ENCODE assay signal across 26 mouse cellular contexts in the genomic region with DNA sequence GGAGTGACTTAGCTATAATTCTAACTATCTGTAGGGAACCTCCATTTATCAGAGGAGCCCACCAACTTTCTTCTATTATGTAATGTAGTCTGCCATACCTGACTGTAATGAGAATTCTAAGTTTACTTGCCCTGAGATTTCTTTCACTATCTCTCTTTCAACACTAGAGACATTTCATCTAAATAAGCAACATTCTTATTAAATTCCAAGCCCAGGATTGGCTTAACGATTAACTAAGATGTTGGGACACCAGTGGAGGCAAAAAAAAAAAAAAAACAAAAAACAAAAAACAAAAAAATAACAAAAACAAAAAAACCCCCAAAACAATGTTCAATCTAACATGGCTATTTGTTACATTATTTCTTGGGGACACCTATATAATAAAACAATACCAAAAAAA. TPM values are rescaled to one million over a fixed set of nuclear protein-coding genes. Genes with fewer than 3 reads are reported as not detected.
DNase-seq lines count a peak whose midpoint lies in the region; ATAC-seq and TF ChIP-seq lines count a peak whose summit lies in the region.
"Had no signal": no experiment of that assay in that cellular context is flagged by ENCODE, and none has a peak within 500 bp of the region (broad histone marks: within the 10 kb centered on the region; RNA-seq: fewer than 3 reads in every experiment).

No protein-coding gene starts in this region.

- no peaks in the 10 kb centered on the region for H3K27me3 ChIP-seq in kidney, adult 2 months (replicated peaks; ENCODE audit: control insufficient read depth, insufficient read depth, low read length)
- no peaks in the 10 kb centered on the region for H3K27me3 ChIP-seq in liver, adult 2 months (ENCODE audit: control insufficient read depth, insufficient read depth, low read length)
- no peaks in the 10 kb centered on the region for H3K27me3 ChIP-seq in liver, embryonic 14.5 days (ENCODE audit: control insufficient read depth, insufficient read depth, low read length)
- no peaks in the 10 kb centered on the region for H3K27me3 ChIP-seq in liver, embryonic 11.5 days (replicated peaks; ENCODE audit: control insufficient read depth, insufficient read depth, low read length)
- H3K27me3 ChIP-seq in MEL (ENCODE audit: control insufficient read depth in 1 of 2, insufficient read depth in 2 of 2, low read length in 2 of 2): no peaks in the 10 kb centered on the region
- H3K27me3 ChIP-seq: CH12.LX; embryonic facial prominence, embryonic 13.5 days; embryonic facial prominence, embryonic 15.5 days; forebrain, embryonic 13.5 days; forebrain, embryonic 15.5 days had no signal

- no peak for TF ChIP-seq POLR2A in kidney, adult 2 months (IDR thresholded peaks at IDR 0.05; ENCODE audit: low read depth, low read length)
- no peak for TF ChIP-seq POLR2A in liver, adult 2 months (IDR thresholded peaks at IDR 0.05; ENCODE audit: extremely low read depth, insufficient read depth, low read length)
- TF ChIP-seq POLR2A in MEL (IDR thresholded peaks at IDR 0.05; ENCODE audit: control insufficient read depth in 1 of 2, insufficient read depth in 1 of 2, low read depth in 1 of 2, low read length in 2 of 2, poor library complexity in 1 of 2): no peak

- H3K27ac ChIP-seq in kidney, adult 2 months (ENCODE audit: insufficient read depth, low read depth, low read length): no peak overlapping the region
- no peak overlapping the region for H3K27ac ChIP-seq in liver, adult 2 months (replicated peaks; ENCODE audit: insufficient read depth, low read depth, low read length)
- no peak overlapping the region for H3K27ac ChIP-seq in liver, embryonic 14.5 days
- no peak overlapping the region for H3K27ac ChIP-seq in liver, embryonic 11.5 days (ENCODE audit: low read depth, low read length)
- H3K27ac ChIP-seq in MEL (ENCODE audit: control insufficient read depth, low read depth, low read length): no peak overlapping the region
- H3K27ac ChIP-seq: embryonic facial prominence, embryonic 13.5 days; embryonic facial prominence, embryonic 15.5 days; forebrain, embryonic 15.5 days had no signal

- peak overlapping the region; percentile 30; the same call in 1 of the 2 replicates for H3K4me2 ChIP-seq in liver, embryonic 14.5 days (ENCODE audit: low read depth)
- no peak overlapping the region for H3K4me2 ChIP-seq in liver, embryonic 11.5 days
- H3K4me2 ChIP-seq: embryonic facial prominence, embryonic 13.5 days; embryonic facial prominence, embryonic 15.5 days; forebrain, embryonic 13.5 days; forebrain, embryonic 15.5 days had no signal

- no peak for TF ChIP-seq CTCF in kidney, adult 2 months (conservative IDR thresholded peaks at IDR 0.05; ENCODE audit: insufficient read depth, insufficient read length, low read depth, low read length)
- no peak for TF ChIP-seq CTCF in liver, adult 2 months (IDR thresholded peaks at IDR 0.05; ENCODE audit: low read depth, low read length)
- no peak for TF ChIP-seq CTCF in liver, embryonic 14.5 days (IDR thresholded peaks at IDR 0.05; ENCODE audit: low read depth)
- TF ChIP-seq CTCF in MEL (IDR thresholded peaks at IDR 0.05 in 2 of 3, conservative IDR thresholded peaks at IDR 0.05 in 1 of 3; ENCODE audit: control insufficient read depth in 1 of 3, insufficient read depth in 1 of 3, low read depth in 2 of 3, low read length in 3 of 3, poor library complexity in 1 of 3, severe bottlenecking in 1 of 3): no peak

- no peaks in the 10 kb centered on the region; the same call in 1 of the 2 replicates for H3K4me1 ChIP-seq in kidney, adult 2 months (ENCODE audit: control insufficient read depth, insufficient read depth, low read length)
- peaks cover 2% of the 10 kb centered on the region; the same call in 1 of the 2 replicates for H3K4me1 ChIP-seq in liver, adult 2 months (ENCODE audit: control insufficient read depth, insufficient read depth, low read length)
- peaks cover 43 to 59% of the 10 kb centered on the region in 2 experiments for H3K4me1 ChIP-seq in liver, embryonic 14.5 days (replicated peaks; ENCODE audit: control insufficient read depth in 2 of 2, insufficient read depth in 2 of 2, low read length in 1 of 2)
- H3K4me1 ChIP-seq in liver, embryonic 11.5 days (replicated peaks; ENCODE audit: control insufficient read depth, insufficient read depth, low read length): peaks cover 34% of the 10 kb centered on the region
- peaks cover 3 to 10% of the 10 kb centered on the region in 2 experiments; a peak in 2 of 4 replicates for H3K4me1 ChIP-seq in MEL (ENCODE audit: control insufficient read depth in 1 of 2, insufficient read depth in 2 of 2, low read length in 2 of 2)

- no peaks in the 10 kb centered on the region for H3K79me2 ChIP-seq in liver, adult 2 months (ENCODE audit: control insufficient read depth, insufficient read depth, low read length)
- H3K79me2 ChIP-seq in MEL (ENCODE audit: control insufficient read depth, insufficient read depth, low read length, poor library complexity): no peaks in the 10 kb centered on the region

- H3K4me3 ChIP-seq in kidney, adult 2 months (ENCODE audit: insufficient read depth, low read depth, low read length): no peak overlapping the region
- no peak overlapping the region for H3K4me3 ChIP-seq in liver, adult 2 months (ENCODE audit: insufficient read depth, low read depth, low read length)
- H3K4me3 ChIP-seq in liver, embryonic 14.5 days (ENCODE audit: insufficient read depth in 1 of 2, low read depth in 2 of 2, low read length in 2 of 2): no peak overlapping the region
- no peak overlapping the region for H3K4me3 ChIP-seq in liver, embryonic 11.5 days (ENCODE audit: low read depth, low read length)
- H3K4me3 ChIP-seq in MEL (ENCODE audit: control insufficient read depth in 1 of 2, insufficient read depth in 1 of 2, low read depth in 2 of 2, low read length in 2 of 2): no peak overlapping the region
- H3K4me3 ChIP-seq: embryonic facial prominence, embryonic 13.5 days; embryonic facial prominence, embryonic 15.5 days; forebrain, embryonic 13.5 days; forebrain, embryonic 15.5 days had no signal

- WGBS in kidney, adult 2 months: 71% methylated on average over 1 of the region's 1 CpGs
- 65% methylated on average over 1 of the region's 1 CpGs for WGBS in liver, adult 2 months
- whole genome bisulfite sequencing in liver, embryonic 14.5 days (ENCODE audit: insufficient replicate concordance): 94% methylated on average over 1 of the region's 1 CpGs
- WGBS in liver, embryonic 11.5 days: 95% methylated on average over 1 of the region's 1 CpGs

- no peak overlapping the region for H3K9ac ChIP-seq in liver, adult 2 months (ENCODE audit: low read depth, low read length)
- H3K9ac ChIP-seq in liver, embryonic 14.5 days (replicated peaks): no peak overlapping the region
- no peak overlapping the region for H3K9ac ChIP-seq in liver, embryonic 11.5 days (ENCODE audit: low read depth, low read length)
- no peak overlapping the region for H3K9ac ChIP-seq in MEL (ENCODE audit: control insufficient read depth, low read depth, low read length, poor library complexity, severe bottlenecking)
- H3K9ac ChIP-seq: embryonic facial prominence, embryonic 13.5 days; embryonic facial prominence, embryonic 15.5 days; forebrain, embryonic 13.5 days; forebrain, embryonic 15.5 days had no signal

- H3K36me3 ChIP-seq in kidney, adult 2 months (ENCODE audit: control insufficient read depth, insufficient read depth, low read length): no peaks in the 10 kb centered on the region
- H3K36me3 ChIP-seq in liver, adult 2 months (ENCODE audit: control insufficient read depth, insufficient read depth, low read length): no peaks in the 10 kb centered on the region
- peaks cover 5% of the 10 kb centered on the region; the same call in 1 of the 2 replicates for H3K36me3 ChIP-seq in liver, embryonic 14.5 days (replicated peaks; ENCODE audit: control insufficient read depth, insufficient read depth, low read depth)
- H3K36me3 ChIP-seq in liver, embryonic 11.5 days (ENCODE audit: control insufficient read depth, insufficient read depth, low read length): peaks cover 2% of the 10 kb centered on the region; the same call in 1 of the 2 replicates
- peaks cover 0 to 14% of the 10 kb centered on the region in 2 experiments; a peak in 2 of 4 replicates for H3K36me3 ChIP-seq in MEL (ENCODE audit: control insufficient read depth in 1 of 2, insufficient read depth in 2 of 2, low read length in 2 of 2)
- H3K36me3 ChIP-seq: forebrain, embryonic 15.5 days had no signal

- DNase-seq in kidney, adult 2 months: peak; percentile 50
- no peak for DNase-seq in kidney, postnatal 4 days
- DNase-seq in liver, adult 2 months (ENCODE audit: extremely low read depth, low read depth, low spot score): peak; percentile 64
- no peak for DNase-seq in liver
- DNase-seq in liver, embryonic 14.5 days (ENCODE audit: low read depth in 3 of 3, low spot score in 3 of 3): no peak
- no peak for DNase-seq in liver, embryonic 11.5 days (ENCODE audit: low spot score)
- no peak for DNase-seq in MEL (ENCODE audit: low read depth, low spot score)
- DNase-seq: adrenal gland, adult 2 months; adrenal gland, postnatal 10 days; adrenal gland, postnatal 25 days; B cell, adult 2 months; cerebellum, adult 11 months; cerebellum, adult 18-20 months; cerebellum, adult 8-10 months; cerebellum, adult 9-11 months; cerebellum, postnatal 14 days; cerebellum, postnatal 36 days; embryo, embryonic 11 days had no signal

- H3K9me3 ChIP-seq in liver, embryonic 14.5 days (ENCODE audit: control insufficient read depth, low read length): 0 out of 2 replicates have a peak, but pooled peaks cover 2% of the 10 kb centered on the region
- peaks cover 2% of the 10 kb centered on the region; the same call in 1 of the 2 replicates for H3K9me3 ChIP-seq in liver, embryonic 11.5 days (ENCODE audit: control insufficient read depth, low read length)
- no peaks in the 10 kb centered on the region for H3K9me3 ChIP-seq in MEL (replicated peaks; ENCODE audit: insufficient read depth, low read length)
- H3K9me3 ChIP-seq: embryonic facial prominence, embryonic 13.5 days; embryonic facial prominence, embryonic 15.5 days; forebrain, embryonic 13.5 days; forebrain, embryonic 15.5 days; G1E had no signal

- ATAC-seq in liver, embryonic 14.5 days (ENCODE audit: insufficient read depth): no peak
- no peak for ATAC-seq in liver, embryonic 11.5 days (replicated peaks; ENCODE audit: low FRiP score)
- no peak for ATAC-seq in erythroblast, adult 5-6 weeks (replicated peaks; ENCODE audit: low FRiP score, poor library complexity, severe bottlenecking)
- ATAC-seq: CD4-positive, CD25-positive, alpha-beta regulatory T cell, adult 4 months; forebrain, embryonic 13.5 days had no signal

- TF ChIP-seq RAD21 in MEL (IDR thresholded peaks at IDR 0.05; ENCODE audit: low read depth, low read length): no peak

- no peak for TF ChIP-seq EP300 in liver, embryonic 14.5 days (IDR thresholded peaks at IDR 0.05; ENCODE audit: low read depth)
- TF ChIP-seq EP300 in MEL (IDR thresholded peaks at IDR 0.05; ENCODE audit: low read depth in 1 of 2, low read length in 2 of 2): no peak

RNA-seq across cellular contexts. Expression of a gene that starts 39.0 kb away (rescaled TPM):
- 13.4 and 14.9 TPM in 2 replicates for polyA plus RNA-seq in kidney, adult 2 months (2012; rRNA removed)
- 23.7 and 27.1 TPM in 2 replicates for total RNA-seq in liver, adult 2 months (2014; rRNA removed)
- polyA plus RNA-seq in liver, adult 2 months (2012; rRNA removed): 13.9 and 14.1 TPM in 2 replicates
- 7.0 and 7.9 TPM in 2 replicates for polyA plus RNA-seq in liver, embryonic 14.5 days (2012; rRNA removed)
- polyA plus RNA-seq in liver, embryonic 14.5 days (2014; fragmentation: Nextera tagmentation; extraction: Ambion mirVana): 22.2 and 23.3 TPM in 2 replicates
- polyA plus RNA-seq in liver, embryonic 11.5 days (2014; fragmentation: Nextera tagmentation; extraction: Ambion mirVana): 40.2 and 44.2 TPM in 2 replicates
- total RNA-seq in MEL (2012; rRNA removed): 17.8 and 19.3 TPM in 2 replicates
- 10 to 100 TPM in 1 of 2 experiments, not detected in 1; 14.6 TPM for polyA plus RNA-seq in MEL (2012; ENCODE audit: insufficient read depth in 1 of 2, insufficient read length in 2 of 2, low read depth in 1 of 2, low replicate concordance in 2 of 2, missing spikeins in 1 of 2)
- total RNA-seq in erythroblast, adult 5-6 weeks (2015; ENCODE audit: low replicate concordance): 12.1 and 13.8 TPM in 2 replicates
- total RNA-seq in erythroblast, adult 5-6 weeks (2017; ENCODE audit: low replicate concordance): 5.9 and 10.1 TPM in 2 replicates

Comparison
In these comparisons a context has a peak if more than half of its experiments do, and no peak if none do; other contexts are left out.
1. DNase-seq: peak in kidney, adult 2 months (single experiment) and liver, adult 2 months (single experiment); none in kidney, postnatal 4 days (0 of 2), liver (single experiment), liver, embryonic 14.5 days (0 of 3), liver, embryonic 11.5 days (single experiment) and MEL (single experiment).